Mouse (Mus musculus) lung, adult 2 months (tissue): Measurements from ENCODE around the gene Tbx5. TPM values are rescaled to one million over a fixed set of nuclear protein-coding genes. Genes with fewer than 3 reads are reported as not detected.
A peak's percentile ranks its signal among the peaks of the same experiment; 100 is the strongest.

ENCODE experiments used
- DNase-seq: peaks from one replicate; pipeline ENCODE4 v3.0.0; 2022
- H3K4me1 ChIP-seq: fragments of 200-500 bp; 2 replicates; pipeline ENCODE4 v1.6.1; 2011; ENCODE audit warnings: low read length; ENCODE audit not compliant: control insufficient read depth, insufficient read depth
- H3K4me3 ChIP-seq: fragments of 200-500 bp; replicated peaks from 2 replicates; pipeline ENCODE3; 2011; ENCODE audit warnings: low read depth, mild to moderate bottlenecking, control low read depth, low read length; ENCODE audit errors: extremely low read depth
- CTCF ChIP-seq: fragments of 200-500 bp; IDR thresholded peaks from 2 replicates; pipeline ENCODE4 v1.5.1; 2011; ENCODE audit warnings: mild to moderate bottlenecking, low read length, control low read depth; ENCODE audit not compliant: insufficient read depth
- POLR2A ChIP-seq: fragments of 200-500 bp; IDR thresholded peaks from 2 replicates; pipeline ENCODE4 v1.6.1; 2011; ENCODE audit warnings: low read depth, mild to moderate bottlenecking, control low read depth, low read length, borderline replicate concordance; ENCODE audit errors: extremely low read depth
- WGBS: fragments of 180-500 bp; shearing (Covaris S2); methylation state at CpG from one replicate; pipeline ENCODE4 v1.1.7; 2018; 5-methylcytosine and 5-hydroxymethylcytosine counted together
- polyA plus RNA-seq: library from polyadenylated mRNA; depleted of rRNA; stranded (reverse); fragments of >200 nt; gene quantifications from 2 replicates; pipeline ENCODE4 v1.2.3, GENCODE M21; 2012; rRNA removed

Gene Tbx5
- 26.9 and 28.2 TPM in 2 replicates for polyA plus RNA-seq

- Histone ChIP-seq H3K4me3 (peak within 1 kb of the TSS; percentile 71), H3K4me1 (no peaks in the 10 kb centered on the region; the same call in 1 of the 2 replicates)
- DNase-seq = no peak
- TF ChIP-seq CTCF (no peak), POLR2A (peak; percentile 22; the same call in 1 of the 2 replicates)
- WGBS = 9% methylated on average over 16 of the region's 16 CpGs
Measured at GRCm38 (mm10) chr5:119832479-119832796, at the start of gene Tbx5. TSS of gene Tbx5 (plus strand) at chr5:119832668.

- WGBS = 93% methylated on average over 7 of the region's 7 CpGs
- Histone ChIP-seq H3K4me3 (no peak overlapping the region), H3K4me1 (peaks cover 2% of the 10 kb centered on the region)
- TF ChIP-seq POLR2A (no peak), CTCF (no peak)
- DNase-seq = no peak
Measured at GRCm38 (mm10) chr5:119785959-119786358, 46.5 kb upstream of the Tbx5 start.

- no peak for DNase-seq
- TF ChIP-seq CTCF (no peak), POLR2A (no peak)
- WGBS = 51% methylated on average over 5 of the region's 5 CpGs
- H3K4me1 ChIP-seq = no peaks in the 10 kb centered on the region
- H3K4me3 ChIP-seq = no peak overlapping the region
Measured at GRCm38 (mm10) chr5:119791664-119792063, 40.8 kb upstream of the Tbx5 start.

GRCm38 (mm10) chr5:119793972-119794371, 38.5 kb upstream of the Tbx5 start:
- Histone ChIP-seq H3K4me3 (no peak overlapping the region), H3K4me1 (no peaks in the 10 kb centered on the region)
- DNase-seq = no peak
- TF ChIP-seq POLR2A (no peak), CTCF (no peak)
- WGBS = 30% methylated on average over 4 of the region's 4 CpGs

GRCm38 (mm10) chr5:119795376-119795775, 37.1 kb upstream of the Tbx5 start:
- TF ChIP-seq POLR2A (no peak), CTCF (no peak)
- H3K4me3 ChIP-seq = no peak overlapping the region
- no peak for DNase-seq

GRCm38 (mm10) chr5:119795777-119796176, 36.7 kb upstream of the Tbx5 start:
- TF ChIP-seq CTCF = no peak
- TF ChIP-seq POLR2A = no peak
- DNase-seq = no peak
- WGBS = 31% methylated on average over 3 of the region's 3 CpGs
- no peak overlapping the region for H3K4me3 ChIP-seq
- H3K4me1 ChIP-seq = no peaks in the 10 kb centered on the region

More at GRCm38 (mm10) chr5:119795376-119795775, 37.1 kb upstream of the Tbx5 start:
- no peaks in the 10 kb centered on the region for H3K4me1 ChIP-seq
- WGBS = 20% methylated on average over 6 of the region's 6 CpGs

GRCm38 (mm10) chr5:119796443-119797160, 35.9 kb upstream of the Tbx5 start:
- no peaks in the 10 kb centered on the region for H3K4me1 ChIP-seq
- whole genome bisulfite sequencing = 13% methylated on average over 33 of the region's 33 CpGs

GRCm38 (mm10) chr5:119797580-119798150, 34.8 kb upstream of the Tbx5 start:
- no peak for DNase-seq
- no peak overlapping the region for H3K4me3 ChIP-seq
- WGBS = 18% methylated on average over 26 of the region's 26 CpGs
- TF ChIP-seq POLR2A = no peak
- TF ChIP-seq CTCF = no peak
- no peaks in the 10 kb centered on the region for H3K4me1 ChIP-seq

More at GRCm38 (mm10) chr5:119796443-119797160, 35.9 kb upstream of the Tbx5 start:
- TF ChIP-seq POLR2A (no peak), CTCF (no peak)
- DNase-seq = no peak
- no peak overlapping the region for H3K4me3 ChIP-seq

GRCm38 (mm10) chr5:119798261-119798660, 34.2 kb upstream of the Tbx5 start:
- no peaks in the 10 kb centered on the region for H3K4me1 ChIP-seq
- WGBS = 32% methylated on average over 4 of the region's 4 CpGs
- H3K4me3 ChIP-seq = no peak overlapping the region
- DNase-seq = no peak
- TF ChIP-seq CTCF = no peak
- TF ChIP-seq POLR2A = no peak

GRCm38 (mm10) chr5:119798713-119799418, 33.6 kb upstream of the Tbx5 start:
- DNase-seq = no peak
- TF ChIP-seq POLR2A (no peak), CTCF (no peak)
- H3K4me3 ChIP-seq = no peak overlapping the region
- 14% methylated on average over 5 of the region's 5 CpGs for WGBS
- H3K4me1 ChIP-seq = no peaks in the 10 kb centered on the region
